Mouse (Mus musculus): Measurements from ENCODE around the gene Cyp2d9. TPM values are rescaled to one million over a fixed set of nuclear protein-coding genes. Genes with fewer than 3 reads are reported as not detected.
"Not testable (repeated sequence)": the region's sequence is repeated elsewhere in the genome, so short reads cannot be mapped to it uniquely, and the experiment has no call there.

Gene Cyp2d9
- polyA plus RNA-seq, 1 experiment from 2014 or later = 0.32 TPM

DNA sequence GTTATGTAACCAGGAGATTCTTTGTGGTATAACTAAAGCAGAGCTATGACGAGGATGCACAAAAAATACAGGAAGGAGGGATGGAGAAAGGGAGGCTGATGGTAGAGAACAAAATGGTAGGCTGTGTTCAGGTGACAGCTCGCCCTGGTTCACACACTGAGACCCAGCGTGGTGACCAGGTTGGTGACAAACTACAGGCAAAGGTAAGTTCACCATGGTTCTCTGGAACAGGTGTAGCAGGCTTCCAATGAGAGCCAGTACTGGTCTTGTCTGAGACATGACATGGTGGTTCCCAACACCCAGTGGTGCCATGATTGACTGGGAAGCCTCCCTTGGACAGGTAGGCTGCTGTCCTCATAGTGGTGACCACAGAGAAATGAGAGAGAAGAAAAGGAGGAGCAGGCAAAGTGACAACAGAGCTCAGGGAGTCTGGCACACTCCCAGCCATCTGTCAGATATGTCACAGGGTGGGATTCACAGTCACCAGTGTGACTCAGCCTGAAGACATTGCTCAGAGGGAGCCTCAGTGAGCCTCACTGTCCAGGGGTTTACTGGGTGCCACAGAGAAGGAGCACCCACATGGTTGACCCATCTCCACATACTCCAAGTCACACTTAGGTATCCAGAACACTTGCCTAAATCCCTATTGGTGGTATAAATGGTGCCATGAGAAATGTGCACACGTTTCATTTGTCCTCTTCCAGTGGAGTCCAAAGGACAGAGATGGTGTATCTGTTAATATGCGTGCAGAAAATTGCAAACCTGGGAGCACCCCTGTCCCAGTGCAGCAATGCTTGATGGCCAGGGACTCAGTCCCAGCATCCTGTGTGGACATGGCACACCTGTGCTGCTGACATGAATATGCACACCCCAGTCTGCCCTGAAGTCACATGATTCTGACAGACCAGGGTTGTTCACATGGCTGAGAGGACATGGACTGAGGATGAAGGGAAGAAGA lies 24.1 kb downstream of the Cyp2d9 start:
- Histone ChIP-seq H3K27ac (ENCODE audit: low read depth, low read length) (no peak overlapping the region), H3K4me2 (no peak overlapping the region), H3K4me3 (ENCODE audit: low read depth, low read length) (no peak overlapping the region), H3K4me1 (replicated peaks; ENCODE audit: control insufficient read depth, insufficient read depth, low read length) (no peaks in the 10 kb centered on the region), H3K9ac (ENCODE audit: low read depth, low read length) (no peak overlapping the region), H3K9me3 (ENCODE audit: control insufficient read depth, low read length) (no peaks in the 10 kb centered on the region), H3K36me3 (ENCODE audit: control insufficient read depth, insufficient read depth, low read length) (no peaks in the 10 kb centered on the region), H3K27me3 (replicated peaks; ENCODE audit: control insufficient read depth, insufficient read depth, low read length) (no peaks in the 10 kb centered on the region)
- WGBS = 69% methylated on average over 5 of the region's 5 CpGs
- DNase-seq (ENCODE audit: low spot score) (no peak), ATAC-seq (replicated peaks; ENCODE audit: low FRiP score) (no peak)

DNA sequence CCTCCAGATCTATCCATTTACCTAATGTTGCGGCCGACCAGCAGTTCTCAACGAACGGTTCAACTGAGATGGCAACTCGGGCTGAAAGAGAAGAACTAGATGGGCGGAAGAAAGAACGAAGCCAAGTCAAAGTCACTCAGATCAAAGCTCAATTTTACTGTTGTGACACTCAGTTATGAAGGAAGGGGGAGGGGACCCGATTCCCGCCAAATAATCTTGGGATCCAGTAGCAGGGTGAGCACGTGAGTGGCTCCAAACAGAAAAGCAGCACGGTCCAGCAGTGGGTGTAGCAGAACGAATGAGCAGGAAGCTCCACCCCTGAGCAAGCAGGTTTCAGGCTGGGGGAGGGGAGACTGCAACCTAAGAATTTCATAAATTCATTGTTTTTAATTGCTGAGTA lies 26.0 kb downstream of the Cyp2d9 start:
- not testable (repeated sequence) for H3K27ac ChIP-seq (ENCODE audit: low read depth, low read length); H3K4me2 ChIP-seq; H3K4me3 ChIP-seq (ENCODE audit: low read depth, low read length); ATAC-seq (replicated peaks; ENCODE audit: low FRiP score); H3K9me3 ChIP-seq (ENCODE audit: control insufficient read depth, low read length); H3K4me1 ChIP-seq (replicated peaks; ENCODE audit: control insufficient read depth, insufficient read depth, low read length); H3K36me3 ChIP-seq (ENCODE audit: control insufficient read depth, insufficient read depth, low read length); H3K27me3 ChIP-seq (replicated peaks; ENCODE audit: control insufficient read depth, insufficient read depth, low read length); H3K9ac ChIP-seq (ENCODE audit: low read depth, low read length); DNase-seq (ENCODE audit: low spot score)
- WGBS = 75% methylated on average over 12 of the region's 12 CpGs

DNA sequence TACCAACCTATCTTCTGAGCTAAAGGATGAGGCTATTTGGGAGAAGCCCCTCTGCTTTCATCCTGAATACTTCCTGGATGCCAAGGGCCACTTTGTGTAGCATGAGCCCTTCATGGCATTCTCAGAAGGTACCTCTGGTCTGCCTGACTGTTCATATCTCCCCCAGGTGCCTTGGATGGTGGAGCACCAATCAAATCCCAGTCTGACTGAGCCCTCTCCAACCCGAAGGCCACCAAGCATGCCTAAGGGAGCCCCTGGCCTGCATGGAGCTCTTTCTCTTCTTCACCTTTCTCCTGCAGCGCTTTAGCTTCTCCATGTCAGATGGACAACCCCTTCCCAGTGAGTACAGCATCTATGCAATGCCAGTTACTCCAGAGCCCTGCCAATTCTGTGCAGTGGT lies 31.5 kb downstream of the Cyp2d9 start:
- Histone ChIP-seq H3K27ac (ENCODE audit: low read depth, low read length) (no peak overlapping the region), H3K4me3 (ENCODE audit: low read depth, low read length) (no peak overlapping the region), H3K4me2 (no peak overlapping the region), H3K9me3 (ENCODE audit: control insufficient read depth, low read length) (no peaks in the 10 kb centered on the region), H3K27me3 (replicated peaks; ENCODE audit: control insufficient read depth, insufficient read depth, low read length) (no peaks in the 10 kb centered on the region), H3K4me1 (replicated peaks; ENCODE audit: control insufficient read depth, insufficient read depth, low read length) (no peaks in the 10 kb centered on the region), H3K9ac (ENCODE audit: low read depth, low read length) (no peak overlapping the region), H3K36me3 (ENCODE audit: control insufficient read depth, insufficient read depth, low read length) (no peaks in the 10 kb centered on the region)
- 74% methylated on average over 2 of the region's 2 CpGs for WGBS
- ATAC-seq (replicated peaks; ENCODE audit: low FRiP score) = no peak
- no peak for DNase-seq (ENCODE audit: low spot score)

DNA sequence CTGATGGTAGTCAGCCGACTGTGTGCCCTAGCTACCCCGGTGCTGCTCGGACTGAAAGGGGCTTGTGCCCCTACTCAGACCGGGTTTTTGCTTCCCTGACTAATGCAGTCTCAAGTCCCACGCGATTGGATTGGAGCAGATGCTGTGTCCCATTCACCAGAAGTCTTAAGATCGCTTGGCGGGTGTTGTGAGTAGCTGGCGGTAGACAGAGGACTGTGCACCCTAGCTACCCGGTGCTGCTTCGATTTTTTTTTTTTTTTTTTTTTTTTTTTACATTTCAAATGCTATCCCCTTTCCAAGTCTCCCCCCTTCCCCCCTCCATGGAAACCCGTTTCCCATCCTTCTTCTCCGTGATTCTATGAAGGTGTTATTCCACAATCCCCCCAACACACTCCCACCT lies 61.0 kb downstream of the Cyp2d9 start:
- not testable (repeated sequence) for H3K27ac ChIP-seq (ENCODE audit: low read depth, low read length); H3K36me3 ChIP-seq (ENCODE audit: control insufficient read depth, insufficient read depth, low read length); ATAC-seq (replicated peaks; ENCODE audit: low FRiP score)

More for the DNA sequence above, 61.0 kb downstream of the Cyp2d9 start:
- not testable (repeated sequence) for H3K4me1 ChIP-seq (replicated peaks; ENCODE audit: control insufficient read depth, insufficient read depth, low read length); H3K9me3 ChIP-seq (ENCODE audit: control insufficient read depth, low read length); H3K4me3 ChIP-seq (ENCODE audit: low read depth, low read length); H3K4me2 ChIP-seq; H3K9ac ChIP-seq (ENCODE audit: low read depth, low read length); H3K27me3 ChIP-seq (replicated peaks; ENCODE audit: control insufficient read depth, insufficient read depth, low read length); DNase-seq (ENCODE audit: low spot score)
- 49% methylated on average over 13 of the region's 13 CpGs for WGBS

Small RNA genes within 50 kb of the gene (microRNA-seq; reads per million reads assigned to microRNA genes)
- not detected for gene Gm25990 (ENCODE audit: borderline number of aligned reads)
- not detected for gene Gm27331 (ENCODE audit: borderline number of aligned reads)
- not detected for gene Gm27622 (ENCODE audit: borderline number of aligned reads)
- not detected for gene Gm27825 (ENCODE audit: borderline number of aligned reads)
- gene Mir7684 (ENCODE audit: borderline number of aligned reads) = not detected

Other genes starting within 250 kb of the Cyp2d9 start
- gene Shisa8, start 220.6 kb upstream of the Cyp2d9 start, polyA plus RNA-seq (2014; fragmentation: Nextera tagmentation; extraction: Ambion mirVana) = 0.12 and 0.73 TPM in 2 replicates
- gene Tnfrsf13c, start 209.1 kb upstream of the Cyp2d9 start, polyA plus RNA-seq (2014; fragmentation: Nextera tagmentation; extraction: Ambion mirVana) = 0.16 and 0.56 TPM in 2 replicates
- 56.5 and 58.8 TPM in 2 replicates for gene Cenpm, start 188.7 kb upstream of the Cyp2d9 start, polyA plus RNA-seq (2014; fragmentation: Nextera tagmentation; extraction: Ambion mirVana)
- gene 1500009C09Rik, start 181.0 kb upstream of the Cyp2d9 start, polyA plus RNA-seq (2014; fragmentation: Nextera tagmentation; extraction: Ambion mirVana) = not detected in 2 replicates
- gene Sept3, start 158.5 kb upstream of the Cyp2d9 start, polyA plus RNA-seq (2014; fragmentation: Nextera tagmentation; extraction: Ambion mirVana) = 7.1 and 7.4 TPM in 2 replicates
- gene Wbp2nl, start 134.5 kb upstream of the Cyp2d9 start, polyA plus RNA-seq (2014; fragmentation: Nextera tagmentation; extraction: Ambion mirVana) = 0.25 and 0.58 TPM in 2 replicates
- gene Naga, start 94.5 kb upstream of the Cyp2d9 start, polyA plus RNA-seq (2014; fragmentation: Nextera tagmentation; extraction: Ambion mirVana) = 33.7 and 37.2 TPM in 2 replicates
- gene Pheta2, start 94.5 kb upstream of the Cyp2d9 start, polyA plus RNA-seq (2014; fragmentation: Nextera tagmentation; extraction: Ambion mirVana) = 34.0 and 35.4 TPM in 2 replicates
- 218 and 233 TPM in 2 replicates for gene Smdt1, start 94.5 kb upstream of the Cyp2d9 start, polyA plus RNA-seq (2014; fragmentation: Nextera tagmentation; extraction: Ambion mirVana)
- 432 and 467 TPM in 2 replicates for gene Ndufa6, start 79.1 kb upstream of the Cyp2d9 start, polyA plus RNA-seq (2014; fragmentation: Nextera tagmentation; extraction: Ambion mirVana)
- 6.8 and 7.0 TPM in 2 replicates for gene Cyp2d22, start 53.2 kb upstream of the Cyp2d9 start, polyA plus RNA-seq (2014; fragmentation: Nextera tagmentation; extraction: Ambion mirVana)
- not detected in 2 replicates for gene Cyp2d11, start 39.4 kb upstream of the Cyp2d9 start, polyA plus RNA-seq (2014; fragmentation: Nextera tagmentation; extraction: Ambion mirVana)
- gene Cyp2d10, start 26.2 kb upstream of the Cyp2d9 start, polyA plus RNA-seq (2014; fragmentation: Nextera tagmentation; extraction: Ambion mirVana) = 8.2 and 10.3 TPM in 2 replicates
- not detected in 2 replicates for gene Cyp2d12, start 121.6 kb downstream of the Cyp2d9 start, polyA plus RNA-seq (2014; fragmentation: Nextera tagmentation; extraction: Ambion mirVana)
- gene Cyp2d34, start 187.5 kb downstream of the Cyp2d9 start, polyA plus RNA-seq (2014; fragmentation: Nextera tagmentation; extraction: Ambion mirVana) = not detected in 2 replicates

Data from liver, embryonic 11.5 days (tissue).